Mouse (Mus musculus): ENCODE results near the gene Nfyb.

The Nfyb gene

DNA sequence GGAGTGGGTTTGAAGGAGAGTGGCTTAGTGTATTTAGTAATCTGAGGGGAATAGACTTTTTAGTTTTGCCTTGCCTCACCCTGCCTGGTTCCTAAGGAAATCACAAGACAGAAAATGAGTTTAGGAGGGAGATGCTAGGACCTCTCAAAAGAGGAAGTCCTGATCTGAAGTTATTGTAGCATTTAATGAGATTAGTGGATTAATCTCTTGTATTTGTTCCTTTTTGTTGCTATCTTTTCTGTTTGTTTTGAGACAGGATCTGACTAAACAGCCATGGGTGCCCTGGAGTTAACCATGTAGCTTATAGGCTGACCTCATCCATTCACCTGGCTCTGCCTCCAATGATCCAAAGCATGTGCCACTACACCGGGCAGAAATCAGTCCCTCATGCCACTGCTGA is 21.4 kb downstream of the Nfyb start:
- no peak for DNase-seq

DNA sequence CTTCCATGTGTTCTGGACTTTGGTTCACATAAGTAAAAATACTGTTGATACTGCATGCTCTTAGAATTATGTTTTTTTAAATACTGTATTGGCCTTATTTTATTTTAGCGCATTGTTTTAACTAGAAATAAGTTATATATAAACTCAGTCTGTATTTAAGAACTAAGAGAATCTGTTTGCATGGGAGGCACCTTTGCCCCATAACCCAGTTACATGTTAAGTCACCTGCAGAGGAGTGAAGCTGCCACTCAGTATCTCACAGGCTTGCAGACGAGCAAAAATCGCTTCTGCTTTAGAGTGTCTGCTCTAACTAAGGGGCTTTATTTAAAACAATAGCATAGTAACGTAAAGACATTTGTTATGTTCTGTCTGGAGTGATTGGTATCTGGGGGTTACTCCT is 22.1 kb downstream of the Nfyb start:
- no peak for DNase-seq

DNA sequence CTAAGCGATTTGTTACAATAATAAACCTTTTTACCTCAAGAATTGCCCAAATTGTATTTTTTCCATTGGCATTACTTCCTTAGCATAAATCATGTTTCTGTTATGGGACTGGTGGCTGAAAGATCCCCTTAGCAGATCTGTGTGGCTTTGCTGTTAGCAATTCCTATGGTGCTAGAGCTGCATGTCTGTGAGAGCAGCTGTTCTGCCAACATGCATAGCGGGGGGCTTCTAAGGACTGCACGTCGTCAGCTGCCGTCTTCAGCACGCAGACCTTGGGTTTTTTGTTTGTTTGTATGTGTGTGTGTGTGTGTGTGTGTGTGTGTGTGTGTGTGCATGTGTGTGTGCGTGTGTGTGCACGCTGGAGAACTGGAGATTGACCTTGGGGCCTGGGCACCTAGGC is 22.6 kb downstream of the Nfyb start:
- no peak for DNase-seq

GRCm38 (mm10) chr10:82699296-82699941 is 64.5 kb downstream of the Nfyb start:
- DNase-seq, result peak; percentile 34

- DNase-seq, result peak; percentile 89
These were observed 65.2 kb downstream of the Nfyb start for GRCm38 (mm10) chr10:82698712-82699261.

Measured in right cerebral cortex, postnatal 14 days (tissue).